Mouse (Mus musculus): ENCODE measurements around the gene Mdga1.

GRCm38 (mm10) chr17:29784820-29785219, 185.1 kb downstream of the Mdga1 start:
- TF ChIP-seq CTCF (conservative IDR thresholded peaks at IDR 0.05; ENCODE audit: low read length) = peak; percentile 76
- TF ChIP-seq NANOG (IDR thresholded peaks at IDR 0.05; ENCODE audit: borderline replicate concordance, low read length) = no peak
- no peak for TF ChIP-seq POU5F1 (IDR thresholded peaks at IDR 0.05; ENCODE audit: borderline replicate concordance, low read length)
